Mouse (Mus musculus) ES-Bruce4 (cell line): ENCODE measurements at regions not wholly inside any gene's neighbourhood (a gene's known extent, or its start where the extent isn't known, plus 50 kb on each side); places are given as distances from the start of the nearest gene placed in this dataset.

Source experiments
- H3K27ac ChIP-seq: 2 replicates; pipeline ENCODE4 v1.5.1; 2012; ENCODE audit warnings: low read length, inconsistent platforms; ENCODE audit not compliant: insufficient read depth
- H3K27me3 ChIP-seq: 2 replicates; pipeline ENCODE4 v1.6.1; 2012; ENCODE audit warnings: mild to moderate bottlenecking, low read length, inconsistent platforms; ENCODE audit not compliant: control insufficient read depth, poor library complexity, insufficient read depth, severe bottlenecking
- H3K36me3 ChIP-seq: 2 replicates; pipeline ENCODE4 v1.6.1; 2012; ENCODE audit warnings: inconsistent platforms, mild to moderate bottlenecking, low read length, moderate library complexity; ENCODE audit not compliant: control insufficient read depth, poor library complexity, insufficient read depth, severe bottlenecking
- H3K4me1 ChIP-seq: one replicate; pipeline ENCODE4 v1.8.1; 2011; ENCODE audit warnings: low read length; ENCODE audit not compliant: control insufficient read depth, insufficient read depth
- H3K4me3 ChIP-seq: 2 replicates; pipeline ENCODE4 v1.5.1; 2011; ENCODE audit warnings: low read depth, mild to moderate bottlenecking, low read length
- H3K9ac ChIP-seq: 2 replicates; pipeline ENCODE4 v1.6.1; 2012; ENCODE audit warnings: low read depth, mild to moderate bottlenecking, inconsistent platforms; ENCODE audit not compliant: poor library complexity, severe bottlenecking
- H3K9me3 ChIP-seq: replicated peaks from 2 replicates; pipeline ENCODE4 v1.6.1; 2012; ENCODE audit warnings: mild to moderate bottlenecking, low read length, inconsistent platforms; ENCODE audit not compliant: control insufficient read depth, poor library complexity, insufficient read depth, severe bottlenecking
- CTCF ChIP-seq: IDR thresholded peaks from one replicate; pipeline ENCODE4 v1.8.1; 2011; ENCODE audit warnings: low read depth, low read length
- EP300 ChIP-seq: IDR thresholded peaks from 2 replicates; pipeline ENCODE4 v1.6.1; 2011; ENCODE audit warnings: low read depth, low read length; ENCODE audit not compliant: insufficient read depth
- POLR2A ChIP-seq: IDR thresholded peaks from one replicate; pipeline ENCODE4 v1.8.1; 2011; ENCODE audit warnings: low read length; ENCODE audit not compliant: insufficient read depth

- Histone ChIP-seq H3K27me3 (no peaks in the 10 kb centered on the region), H3K9ac (no peak overlapping the region), H3K9me3 (no peaks in the 10 kb centered on the region), H3K4me3 (no peak overlapping the region), H3K27ac (no peak overlapping the region), H3K36me3 (no peaks in the 10 kb centered on the region), H3K4me1 (no peaks in the 10 kb centered on the region)
- TF ChIP-seq EP300: no peak
- no peak for TF ChIP-seq POLR2A
- no peak for TF ChIP-seq CTCF
Measured at GRCm38 (mm10) chr13:34408669-34409055, 63.7 kb upstream of the Slc22a23 start.

DNA sequence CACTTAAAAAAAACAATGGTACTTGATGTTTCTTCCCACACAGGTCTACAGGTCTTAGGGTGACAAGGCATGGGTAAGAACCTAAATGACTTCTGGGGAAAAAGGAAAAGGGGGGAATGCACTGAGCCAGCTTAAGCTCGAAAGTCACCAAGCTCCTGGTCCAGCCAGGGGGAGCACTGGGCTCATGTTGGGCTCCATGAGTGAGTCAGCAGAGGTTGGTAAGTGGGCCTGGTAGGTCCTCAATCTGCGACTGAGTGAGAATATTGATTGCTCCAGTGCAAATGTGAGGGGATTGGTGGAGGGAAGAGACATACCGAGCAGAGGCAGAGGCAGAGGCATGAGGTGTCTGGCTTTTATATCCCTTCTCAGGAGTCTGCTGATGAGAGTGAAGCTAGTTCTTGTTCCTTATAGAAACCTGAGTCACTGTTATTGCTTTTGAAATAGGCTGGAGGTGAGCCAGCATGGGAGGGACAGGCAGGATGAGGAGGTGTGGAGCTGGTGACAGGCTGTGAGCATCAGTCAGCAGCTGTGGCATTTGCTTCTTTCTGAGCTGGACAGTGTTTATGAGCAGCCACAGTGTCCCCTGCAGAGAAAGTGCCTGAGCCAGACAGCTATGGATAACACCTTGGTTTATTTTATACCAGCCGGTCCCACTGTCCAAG is 63.2 kb upstream of the Slc22a23 start:
- no peaks in the 10 kb centered on the region for H3K27me3 ChIP-seq
- no peaks in the 10 kb centered on the region for H3K36me3 ChIP-seq
- TF ChIP-seq CTCF (no peak), POLR2A (no peak), EP300 (no peak)
- no peak overlapping the region for H3K9ac ChIP-seq
- no peak overlapping the region for H3K4me3 ChIP-seq
- no peak overlapping the region for H3K27ac ChIP-seq
- no peaks in the 10 kb centered on the region for H3K9me3 ChIP-seq
- no peaks in the 10 kb centered on the region for H3K4me1 ChIP-seq

GRCm38 (mm10) chr13:34406291-34406690 is 61.3 kb upstream of the Slc22a23 start:
- TF ChIP-seq EP300 (no peak), CTCF (no peak), POLR2A (no peak)
- Histone ChIP-seq H3K9ac (no peak overlapping the region), H3K4me1 (no peaks in the 10 kb centered on the region), H3K4me3 (no peak overlapping the region), H3K27me3 (no peaks in the 10 kb centered on the region), H3K9me3 (no peaks in the 10 kb centered on the region), H3K27ac (no peak overlapping the region), H3K36me3 (no peaks in the 10 kb centered on the region)

DNA sequence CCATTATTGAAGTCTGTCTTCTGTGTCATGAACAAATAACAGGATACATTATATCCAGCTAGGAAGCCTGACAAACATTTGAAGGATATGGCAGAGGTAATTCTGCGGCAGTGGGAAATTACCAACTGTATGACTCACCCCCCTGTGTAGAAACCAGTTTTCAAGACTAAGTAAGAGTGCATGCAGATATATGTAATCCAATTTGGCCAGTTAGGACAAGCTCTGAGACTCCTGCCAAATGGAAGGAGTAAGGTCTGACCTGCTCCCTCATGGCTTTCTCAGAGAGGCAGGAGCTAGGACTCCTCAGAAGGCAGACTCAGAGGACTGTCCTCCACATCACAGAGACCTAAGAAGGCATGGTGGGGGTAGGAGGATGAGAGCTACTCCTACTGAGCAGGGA is 57.6 kb upstream of the Slc22a23 start:
- Histone ChIP-seq H3K4me3 (no peak overlapping the region), H3K9me3 (no peaks in the 10 kb centered on the region), H3K9ac (no peak overlapping the region), H3K36me3 (no peaks in the 10 kb centered on the region), H3K4me1 (no peaks in the 10 kb centered on the region), H3K27me3 (no peaks in the 10 kb centered on the region), H3K27ac (no peak overlapping the region)
- TF ChIP-seq POLR2A (no peak), CTCF (no peak), EP300 (no peak)

DNA sequence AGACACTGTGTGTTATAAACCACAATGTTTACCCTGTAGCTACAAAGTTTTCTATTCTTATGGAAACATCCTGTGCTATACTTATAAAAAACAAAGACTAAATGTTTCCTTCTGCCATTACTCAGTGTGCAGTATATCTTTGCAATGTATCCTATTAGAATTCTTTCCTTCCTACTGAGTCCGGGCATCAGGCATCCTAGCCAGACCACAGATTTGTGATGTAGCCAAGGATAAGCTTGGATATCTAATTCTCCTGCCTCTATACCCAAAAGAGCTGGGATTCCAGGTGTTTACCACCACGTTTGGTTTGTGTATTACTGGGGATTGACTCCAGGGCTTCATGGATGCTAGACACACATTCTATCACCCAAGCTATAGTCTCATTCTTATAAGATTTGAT is 56.0 kb upstream of the Slc22a23 start:
- no peak for TF ChIP-seq EP300
- TF ChIP-seq CTCF: no peak
- no peaks in the 10 kb centered on the region for H3K4me1 ChIP-seq
- H3K4me3 ChIP-seq: no peak overlapping the region
- H3K27me3 ChIP-seq: no peaks in the 10 kb centered on the region
- H3K9ac ChIP-seq: no peak overlapping the region
- H3K36me3 ChIP-seq: no peaks in the 10 kb centered on the region
- no peaks in the 10 kb centered on the region for H3K9me3 ChIP-seq
- no peak overlapping the region for H3K27ac ChIP-seq

- H3K9ac ChIP-seq: no peak overlapping the region
- H3K4me1 ChIP-seq: no peaks in the 10 kb centered on the region
- H3K9me3 ChIP-seq: no peaks in the 10 kb centered on the region
- H3K27me3 ChIP-seq: no peaks in the 10 kb centered on the region
- H3K4me3 ChIP-seq: no peak overlapping the region
- H3K27ac ChIP-seq: no peak overlapping the region
- no peaks in the 10 kb centered on the region for H3K36me3 ChIP-seq
- TF ChIP-seq CTCF (no peak), POLR2A (no peak), EP300 (no peak)
Measured at GRCm38 (mm10) chr13:34398847-34399246, 53.9 kb upstream of the Slc22a23 start.
